Mouse (Mus musculus): Measurements from ENCODE around the gene 5730455P16Rik. TPM values are rescaled to one million over a fixed set of nuclear protein-coding genes. Genes with fewer than 3 reads are reported as not detected.
"Not testable (repeated sequence)": the region's sequence is repeated elsewhere in the genome, so short reads cannot be mapped to it uniquely, and the experiment has no call there.

5730455P16Rik gene
- 20.7 and 23.5 TPM in 2 replicates for polyA plus RNA-seq (2014; fragmentation: Nextera tagmentation; extraction: Ambion mirVana)

DNA sequence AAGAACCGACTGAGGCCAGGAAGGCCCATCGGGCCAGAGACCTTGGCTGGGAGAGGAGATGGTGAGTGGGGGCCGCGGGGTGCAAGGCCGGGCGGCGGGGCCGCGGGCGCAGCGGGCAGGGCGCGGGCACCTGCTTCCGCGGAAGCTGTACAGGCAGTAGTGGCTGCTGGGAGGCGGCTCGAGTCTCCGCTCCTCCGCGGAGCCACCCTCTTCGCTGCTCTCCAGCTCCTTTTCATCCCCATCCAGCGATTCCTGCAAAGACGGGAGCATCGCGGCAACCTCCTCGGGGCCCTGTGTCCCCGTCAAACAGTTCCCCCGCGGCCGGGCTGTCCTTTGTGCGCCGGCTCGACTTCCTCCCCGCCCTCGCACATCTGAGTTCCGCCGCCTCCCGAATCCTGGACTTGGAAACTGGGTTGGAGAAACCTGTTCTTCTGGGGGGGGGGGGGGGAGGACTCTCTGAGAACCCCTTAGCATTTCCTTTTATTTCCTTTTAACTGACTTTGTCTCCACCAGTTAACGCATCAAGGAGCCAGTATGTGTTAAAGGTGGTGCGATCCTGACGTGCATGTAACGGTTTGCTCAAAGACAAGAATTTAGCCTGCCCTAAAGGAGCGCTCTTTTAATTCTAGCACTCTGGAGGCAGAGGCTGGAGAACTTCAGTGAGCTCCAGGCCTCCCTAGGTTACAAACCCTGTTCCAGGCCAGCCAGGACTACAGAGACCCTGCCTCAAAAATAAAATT, at the start of gene 5730455P16Rik:
Gene 5730455P16Rik, minus strand, starts transcription at position 323 of the 740 bp plus-strand sequence.
- Histone ChIP-seq H3K9ac (replicated peaks; ENCODE audit: low read length) (peak within 1 kb of the TSS; percentile 97), H3K4me2 (ENCODE audit: low read depth, low read length) (peak within 1 kb of the TSS; percentile 80), H3K4me3 (ENCODE audit: low read depth, low read length) (peak within 1 kb of the TSS; percentile 83), H3K27ac (replicated peaks; ENCODE audit: low read depth, low read length) (peak within 1 kb of the TSS; percentile 72), H3K9me3 (replicated peaks; ENCODE audit: control insufficient read depth, low read length) (no peaks in the 10 kb centered on the region), H3K4me1 (ENCODE audit: control insufficient read depth, insufficient read depth, low read length) (no peaks in the 10 kb centered on the region), H3K27me3 (ENCODE audit: control insufficient read depth, insufficient read depth, low read length) (no peaks in the 10 kb centered on the region), H3K36me3 (replicated peaks; ENCODE audit: control insufficient read depth, insufficient read depth, low read depth, low read length) (0 out of 2 replicates have a peak, but pooled peaks cover 2% of the 10 kb centered on the region)
- ATAC-seq (replicated peaks; ENCODE audit: insufficient number of reproducible peaks, low FRiP score, low TSS enrichment, low read depth) (peak; percentile 75), DNase-seq (ENCODE audit: low spot score) (peak; percentile 88)
- 2% methylated on average over 34 of the region's 43 CpGs for WGBS

DNA sequence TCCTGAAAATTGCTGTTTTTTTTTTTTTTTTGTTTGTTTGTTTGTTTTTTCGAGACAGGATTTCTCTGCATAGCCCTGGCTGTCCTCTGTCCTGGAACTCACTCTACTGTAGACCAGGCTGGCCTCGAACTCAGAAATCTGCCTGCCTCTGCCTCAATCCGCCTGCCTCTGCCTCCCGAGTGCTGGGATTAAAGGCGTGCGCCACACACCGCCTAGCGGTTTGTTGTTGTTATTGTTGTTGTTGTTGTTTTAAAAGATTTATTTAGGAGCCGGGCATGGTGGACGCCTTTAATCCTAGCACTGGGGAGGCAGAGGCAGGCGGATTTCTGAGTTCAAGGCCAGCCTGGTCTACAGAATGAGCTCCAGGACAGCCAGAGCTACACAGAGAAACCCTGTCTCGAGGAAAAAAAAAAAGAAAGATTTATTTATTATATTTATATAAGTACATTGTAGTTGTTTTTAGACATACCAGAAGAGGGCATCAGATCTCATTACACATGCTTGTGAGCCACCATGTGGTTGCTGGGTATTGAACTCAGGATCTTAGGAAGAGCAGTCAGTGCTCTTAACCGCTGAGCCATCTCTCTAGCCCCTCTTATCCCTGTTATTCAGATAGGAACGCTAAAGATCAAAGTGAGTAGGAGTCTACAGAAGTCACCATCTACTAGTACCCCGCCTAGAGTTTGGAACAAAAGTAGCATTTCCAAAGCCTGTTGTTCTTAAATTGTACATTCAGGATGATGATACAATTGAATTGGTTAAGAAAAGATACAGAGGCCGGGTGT, 48.4 kb upstream of the 5730455P16Rik start:
- H3K9me3 ChIP-seq (replicated peaks; ENCODE audit: control insufficient read depth, low read length); H3K27me3 ChIP-seq (ENCODE audit: control insufficient read depth, insufficient read depth, low read length); DNase-seq (ENCODE audit: low spot score); H3K9ac ChIP-seq (replicated peaks; ENCODE audit: low read length); H3K36me3 ChIP-seq (replicated peaks; ENCODE audit: control insufficient read depth, insufficient read depth, low read depth, low read length); H3K27ac ChIP-seq (replicated peaks; ENCODE audit: low read depth, low read length); H3K4me2 ChIP-seq (ENCODE audit: low read depth, low read length); H3K4me3 ChIP-seq (ENCODE audit: low read depth, low read length); ATAC-seq (replicated peaks; ENCODE audit: insufficient number of reproducible peaks, low FRiP score, low TSS enrichment, low read depth); H3K4me1 ChIP-seq (ENCODE audit: control insufficient read depth, insufficient read depth, low read length): not testable (repeated sequence)
- 76% methylated on average over 16 of the region's 16 CpGs for WGBS

DNA sequence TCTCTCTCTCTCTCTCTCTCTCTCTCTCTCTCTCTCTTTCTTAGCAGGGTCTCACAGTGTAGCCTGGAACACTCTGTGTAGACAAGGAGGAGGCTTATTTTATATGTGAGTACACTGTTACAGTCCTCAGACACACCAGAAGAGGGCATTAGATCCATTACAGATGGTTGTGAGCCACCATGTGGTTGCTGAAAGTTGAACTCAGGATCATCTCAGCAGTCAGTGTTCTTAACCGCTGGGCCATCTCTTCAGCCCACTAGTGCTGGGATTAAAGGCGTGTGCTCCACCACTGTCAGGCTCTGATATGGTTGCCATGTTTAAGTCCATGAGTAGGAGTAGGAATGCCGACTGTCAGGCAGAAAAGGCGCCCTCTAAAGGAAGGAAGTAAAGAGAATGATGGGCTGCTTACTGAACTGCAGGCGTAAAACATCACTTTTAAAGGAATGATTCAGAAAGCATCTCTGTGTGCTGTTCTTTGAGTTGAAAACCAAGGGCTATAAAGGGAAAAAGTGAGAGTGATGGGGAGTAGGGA, 47.5 kb upstream of the 5730455P16Rik start:
- no peaks in the 10 kb centered on the region for H3K27me3 ChIP-seq (ENCODE audit: control insufficient read depth, insufficient read depth, low read length)
- no peak for ATAC-seq (replicated peaks; ENCODE audit: insufficient number of reproducible peaks, low FRiP score, low TSS enrichment, low read depth)
- H3K9ac ChIP-seq (replicated peaks; ENCODE audit: low read length), result no peak overlapping the region
- no peaks in the 10 kb centered on the region for H3K36me3 ChIP-seq (replicated peaks; ENCODE audit: control insufficient read depth, insufficient read depth, low read depth, low read length)
- H3K4me3 ChIP-seq (ENCODE audit: low read depth, low read length), result no peak overlapping the region
- 61% methylated on average over 5 of the region's 5 CpGs for WGBS
- DNase-seq (ENCODE audit: low spot score), result no peak
- H3K4me2 ChIP-seq (ENCODE audit: low read depth, low read length), result no peak overlapping the region
- no peaks in the 10 kb centered on the region for H3K9me3 ChIP-seq (replicated peaks; ENCODE audit: control insufficient read depth, low read length)
- no peak overlapping the region for H3K27ac ChIP-seq (replicated peaks; ENCODE audit: low read depth, low read length)
- H3K4me1 ChIP-seq (ENCODE audit: control insufficient read depth, insufficient read depth, low read length), result no peaks in the 10 kb centered on the region

DNA sequence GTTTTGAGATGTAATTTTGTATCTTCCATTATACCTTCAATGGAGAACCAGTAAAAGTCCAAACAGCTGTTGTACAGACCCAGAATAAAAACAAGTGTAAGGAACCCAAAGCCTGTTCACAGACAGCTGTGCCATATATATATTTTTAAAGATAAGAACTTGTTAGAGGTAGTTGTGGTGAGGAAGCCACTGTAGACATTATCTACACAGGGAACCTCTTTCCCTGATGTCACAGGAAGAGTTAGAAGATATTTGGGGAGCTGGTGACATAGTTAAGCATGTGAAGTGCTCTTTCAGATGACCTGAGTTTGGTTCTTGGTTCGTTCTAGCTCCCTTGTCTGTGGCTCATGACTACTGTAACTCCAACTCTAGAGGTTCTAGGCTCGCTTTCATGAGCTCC, 46.9 kb upstream of the 5730455P16Rik start:
- Histone ChIP-seq H3K27me3 (ENCODE audit: control insufficient read depth, insufficient read depth, low read length) (no peaks in the 10 kb centered on the region), H3K4me3 (ENCODE audit: low read depth, low read length) (no peak overlapping the region), H3K36me3 (replicated peaks; ENCODE audit: control insufficient read depth, insufficient read depth, low read depth, low read length) (no peaks in the 10 kb centered on the region), H3K9ac (replicated peaks; ENCODE audit: low read length) (no peak overlapping the region), H3K27ac (replicated peaks; ENCODE audit: low read depth, low read length) (no peak overlapping the region), H3K4me2 (ENCODE audit: low read depth, low read length) (no peak overlapping the region), H3K4me1 (ENCODE audit: control insufficient read depth, insufficient read depth, low read length) (no peaks in the 10 kb centered on the region), H3K9me3 (replicated peaks; ENCODE audit: control insufficient read depth, low read length) (no peaks in the 10 kb centered on the region)
- ATAC-seq (replicated peaks; ENCODE audit: insufficient number of reproducible peaks, low FRiP score, low TSS enrichment, low read depth), result no peak
- 83% methylated on average over 2 of the region's 2 CpGs for WGBS
- no peak for DNase-seq (ENCODE audit: low spot score)

DNA sequence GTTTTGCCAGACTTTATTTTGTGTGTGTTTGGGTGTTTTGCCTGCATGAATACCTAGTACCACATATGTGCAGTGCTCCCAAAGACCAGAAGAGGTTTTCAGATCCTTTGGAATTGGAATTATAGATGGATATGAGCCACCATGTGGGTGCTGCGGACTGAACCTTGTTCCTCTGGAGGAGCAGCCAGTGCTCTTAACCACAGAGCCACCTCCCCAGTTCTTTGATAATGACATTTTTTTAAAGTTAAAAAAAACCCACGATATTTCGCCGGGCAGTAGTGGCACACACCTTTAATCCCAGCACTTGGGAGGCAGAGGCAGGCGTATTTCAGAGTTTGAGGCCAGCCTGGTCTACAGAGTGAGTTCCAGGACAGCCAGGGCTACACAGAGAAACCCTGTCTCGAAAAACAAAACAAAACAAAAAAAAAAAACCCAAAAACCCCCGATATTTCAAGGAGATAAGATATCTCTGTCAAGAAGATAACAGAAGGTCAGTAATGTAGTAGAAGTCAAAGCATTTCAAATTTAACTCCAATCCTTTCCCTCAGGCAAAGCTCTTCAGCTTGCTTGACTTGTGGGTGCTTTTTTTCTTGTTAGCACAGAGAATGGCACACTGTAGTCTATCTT, 43.7 kb upstream of the 5730455P16Rik start:
- H3K27me3 ChIP-seq (ENCODE audit: control insufficient read depth, insufficient read depth, low read length), result no peaks in the 10 kb centered on the region
- no peak for ATAC-seq (replicated peaks; ENCODE audit: insufficient number of reproducible peaks, low FRiP score, low TSS enrichment, low read depth)
- H3K4me1 ChIP-seq (ENCODE audit: control insufficient read depth, insufficient read depth, low read length), result no peaks in the 10 kb centered on the region

DNA sequence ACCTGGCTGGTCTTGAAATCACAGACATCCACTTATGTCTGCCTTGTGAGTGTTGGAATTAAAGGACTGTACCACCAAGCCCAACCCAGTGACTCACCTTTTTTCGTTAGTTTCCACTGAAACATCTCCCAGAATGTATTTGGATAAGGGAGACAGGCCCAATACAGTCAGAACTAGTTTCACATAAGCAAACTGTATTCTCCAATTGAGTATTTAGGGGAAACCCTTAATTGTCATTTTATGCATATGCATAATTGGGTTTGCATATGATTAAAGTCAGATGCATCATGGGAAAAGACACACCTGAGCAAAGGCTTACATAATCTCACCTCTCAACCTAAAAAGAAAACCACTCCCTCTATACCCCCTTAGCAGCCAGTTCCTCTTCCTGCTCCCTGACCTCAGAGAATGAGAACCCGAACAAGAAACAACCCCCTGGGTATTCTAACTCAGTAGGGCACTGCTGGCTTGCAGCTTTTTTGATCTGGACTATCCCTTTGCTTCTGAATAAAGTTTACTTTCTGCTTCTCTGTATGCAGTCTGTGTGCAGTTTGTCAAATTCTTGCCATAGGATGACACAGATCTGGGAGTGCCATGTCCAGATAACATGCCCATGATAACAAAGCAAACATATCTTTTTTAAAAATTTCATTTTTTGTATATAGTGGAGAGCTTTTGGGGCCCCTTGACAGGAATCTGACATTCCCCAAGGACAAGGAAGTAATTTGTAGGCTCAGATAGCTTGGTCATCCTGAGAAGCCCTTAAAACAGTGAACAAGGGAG, 42.6 kb upstream of the 5730455P16Rik start:
- H3K4me3 ChIP-seq (ENCODE audit: low read depth, low read length), result no peak overlapping the region
- 75% methylated on average over 2 of the region's 2 CpGs for WGBS

More for the DNA sequence above, 43.7 kb upstream of the 5730455P16Rik start:
- no peak overlapping the region for H3K27ac ChIP-seq (replicated peaks; ENCODE audit: low read depth, low read length)
- 86% methylated on average over 7 of the region's 7 CpGs for WGBS
- no peaks in the 10 kb centered on the region for H3K36me3 ChIP-seq (replicated peaks; ENCODE audit: control insufficient read depth, insufficient read depth, low read depth, low read length)
- no peak for DNase-seq (ENCODE audit: low spot score)
- H3K4me3 ChIP-seq (ENCODE audit: low read depth, low read length), result no peak overlapping the region
- no peak overlapping the region for H3K9ac ChIP-seq (replicated peaks; ENCODE audit: low read length)
- H3K9me3 ChIP-seq (replicated peaks; ENCODE audit: control insufficient read depth, low read length), result no peaks in the 10 kb centered on the region
- H3K4me2 ChIP-seq (ENCODE audit: low read depth, low read length), result no peak overlapping the region

DNA sequence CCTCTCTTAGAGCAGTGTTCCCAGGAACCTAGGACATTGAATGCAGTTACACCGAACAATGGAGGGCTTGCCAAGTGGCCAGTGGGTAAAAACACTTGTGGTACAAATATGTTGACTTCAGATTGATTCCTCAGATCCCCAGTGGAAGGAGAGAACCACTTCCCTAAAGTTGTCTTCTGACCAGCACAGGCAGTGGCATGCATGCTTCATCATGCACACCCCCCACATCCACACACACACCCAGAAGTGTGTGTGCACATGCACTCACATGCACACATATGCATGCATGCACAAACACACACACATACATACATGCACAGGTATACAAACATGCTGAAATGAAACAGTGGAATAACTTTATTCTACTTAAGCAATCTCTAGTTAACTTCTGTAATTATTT, 41.9 kb upstream of the 5730455P16Rik start:
- no peak overlapping the region for H3K4me3 ChIP-seq (ENCODE audit: low read depth, low read length)
- H3K27ac ChIP-seq (replicated peaks; ENCODE audit: low read depth, low read length), result no peak overlapping the region
- no peak overlapping the region for H3K9ac ChIP-seq (replicated peaks; ENCODE audit: low read length)
- no peak for ATAC-seq (replicated peaks; ENCODE audit: insufficient number of reproducible peaks, low FRiP score, low TSS enrichment, low read depth)
- H3K27me3 ChIP-seq (ENCODE audit: control insufficient read depth, insufficient read depth, low read length), result no peaks in the 10 kb centered on the region
- no peaks in the 10 kb centered on the region for H3K36me3 ChIP-seq (replicated peaks; ENCODE audit: control insufficient read depth, insufficient read depth, low read depth, low read length)
- DNase-seq (ENCODE audit: low spot score), result no peak
- no peaks in the 10 kb centered on the region for H3K9me3 ChIP-seq (replicated peaks; ENCODE audit: control insufficient read depth, low read length)
- no peaks in the 10 kb centered on the region for H3K4me1 ChIP-seq (ENCODE audit: control insufficient read depth, insufficient read depth, low read length)
- 86% methylated on average over 1 of the region's 1 CpGs for WGBS
- H3K4me2 ChIP-seq (ENCODE audit: low read depth, low read length), result no peak overlapping the region

More for the DNA sequence above, 42.6 kb upstream of the 5730455P16Rik start:
- ATAC-seq (replicated peaks; ENCODE audit: insufficient number of reproducible peaks, low FRiP score, low TSS enrichment, low read depth) (no peak), DNase-seq (ENCODE audit: low spot score) (no peak)
- Histone ChIP-seq H3K9ac (replicated peaks; ENCODE audit: low read length) (no peak overlapping the region), H3K27me3 (ENCODE audit: control insufficient read depth, insufficient read depth, low read length) (no peaks in the 10 kb centered on the region), H3K9me3 (replicated peaks; ENCODE audit: control insufficient read depth, low read length) (no peaks in the 10 kb centered on the region), H3K27ac (replicated peaks; ENCODE audit: low read depth, low read length) (no peak overlapping the region), H3K4me1 (ENCODE audit: control insufficient read depth, insufficient read depth, low read length) (no peaks in the 10 kb centered on the region), H3K4me2 (ENCODE audit: low read depth, low read length) (no peak overlapping the region), H3K36me3 (replicated peaks; ENCODE audit: control insufficient read depth, insufficient read depth, low read depth, low read length) (no peaks in the 10 kb centered on the region)
